Mouse (Mus musculus) cerebellum, postnatal 36 days (tissue): ENCODE measurements at regions not wholly inside any gene's neighbourhood (a gene's known extent, or its start where the extent isn't known, plus 50 kb on each side); places are given as distances from the start of the nearest gene placed in this dataset.
"Not testable (repeated sequence)": the region's sequence is repeated elsewhere in the genome, so short reads cannot be mapped to it uniquely, and the experiment has no call there.

Source experiments
- DNase-seq, 2 experiments: peaks; one replicate each; pipeline ENCODE4 v3.0.0; 2021 to 2022; ENCODE audit warnings: mixed read lengths in 2 of 2

- DNase-seq: not testable (repeated sequence)
Observed at GRCm38 (mm10) chr8:20812164-20812872, 80.2 kb upstream of the Defb33 start.

GRCm38 (mm10) chr8:20813493-20813892 is 79.0 kb upstream of the Defb33 start:
- not testable (repeated sequence) for DNase-seq

- peak in 1 of 2 experiments; percentile 22 for DNase-seq
Observed at GRCm38 (mm10) chr8:20822434-20822833, 70.0 kb upstream of the Defb33 start.

- peak in 1 of 2 experiments; percentile 8 for DNase-seq
Observed at GRCm38 (mm10) chr8:20823219-20823618, 69.2 kb upstream of the Defb33 start.

- DNase-seq: not testable (repeated sequence)
Observed at GRCm38 (mm10) chr8:20839481-20839880, 53.0 kb upstream of the Defb33 start.
